Mouse (Mus musculus): Measurements from ENCODE around the gene Pias3. TPM values are rescaled to one million over a fixed set of nuclear protein-coding genes. Genes with fewer than 3 reads are reported as not detected.
"Not testable (repeated sequence)": the region's sequence is repeated elsewhere in the genome, so short reads cannot be mapped to it uniquely, and the experiment has no call there.

Gene Pias3
- polyA plus RNA-seq, 1 experiment = 45.8 TPM

DNA sequence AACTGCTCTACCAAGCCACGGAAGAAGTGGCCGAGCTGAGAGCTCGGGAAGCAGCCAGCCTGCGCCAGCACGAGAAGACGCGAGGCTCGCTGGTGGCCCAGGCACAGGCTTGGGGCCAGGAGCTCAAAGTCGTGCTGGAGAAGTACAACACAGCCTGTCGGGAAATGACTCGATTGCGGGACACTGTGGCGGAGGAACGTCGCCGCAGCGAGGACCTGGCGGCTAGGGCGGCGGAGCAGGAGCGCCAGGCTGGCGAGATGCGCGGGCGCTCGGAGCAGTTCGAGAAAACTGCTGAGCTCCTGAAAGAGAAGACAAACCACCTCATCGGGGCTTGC, 11.4 kb upstream of the Pias3 start:
- no peak for DNase-seq (ENCODE audit: low spot score)

DNA sequence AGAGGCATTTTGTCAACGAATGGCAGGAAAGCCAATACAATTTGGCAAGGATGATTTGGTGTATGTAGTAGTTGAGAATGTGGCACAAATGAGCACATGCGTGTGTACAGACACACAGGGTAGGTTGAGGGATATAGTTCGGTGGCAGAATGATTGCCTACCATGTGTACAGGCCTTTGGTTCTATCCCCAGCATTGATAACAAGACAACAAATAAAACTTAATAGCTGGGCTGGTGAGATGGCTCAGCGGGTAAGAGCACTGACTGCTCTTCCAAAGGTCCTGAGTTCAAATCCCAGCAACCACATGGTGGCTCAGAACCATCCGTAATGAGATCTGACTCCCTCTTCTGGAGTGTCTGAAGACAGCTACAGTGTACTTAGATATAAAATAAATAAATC, 10.1 kb upstream of the Pias3 start:
- not testable (repeated sequence) for DNase-seq (ENCODE audit: low spot score)

DNA sequence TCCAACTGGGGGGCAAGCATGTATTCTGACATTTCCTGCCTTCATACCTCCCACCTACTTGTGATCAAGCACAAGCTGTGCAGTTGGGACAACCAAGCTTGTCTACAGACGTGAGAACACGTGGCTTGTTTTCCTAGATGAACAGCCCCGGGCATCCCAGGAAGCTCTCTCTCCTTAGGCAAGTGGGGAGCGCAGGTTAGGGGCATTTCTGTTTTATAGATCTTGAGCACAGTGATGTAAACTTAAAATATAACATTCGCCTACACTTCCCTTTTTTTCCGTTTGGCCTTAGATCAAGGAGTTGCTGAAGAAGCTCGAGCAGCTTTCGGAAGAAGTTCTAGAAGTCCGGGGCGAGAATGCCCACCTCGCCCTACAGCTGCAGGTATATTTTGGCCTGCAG, 7.3 kb upstream of the Pias3 start:
- DNase-seq (ENCODE audit: low spot score) = no peak

DNA sequence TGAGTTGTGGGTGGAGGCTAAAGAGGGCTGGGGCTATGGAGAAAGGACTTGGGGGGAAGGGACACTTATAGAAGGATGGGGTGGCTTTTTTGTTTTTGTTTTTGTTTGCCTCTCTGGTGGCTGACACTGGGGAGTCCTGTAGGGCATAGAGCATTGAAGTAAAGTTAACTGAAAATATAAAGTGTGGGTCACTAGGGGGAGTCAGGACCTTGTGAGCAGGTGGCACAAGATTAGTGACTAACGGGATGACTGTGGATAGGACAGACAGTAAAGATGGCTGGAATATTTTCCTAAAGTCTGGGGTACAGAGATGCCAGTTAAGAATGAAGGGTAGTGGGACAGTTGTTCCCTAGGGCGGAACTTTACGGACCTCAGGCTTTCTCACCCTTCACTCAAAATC, 5.9 kb upstream of the Pias3 start:
- no peak for DNase-seq (ENCODE audit: low spot score)

GRCm38 (mm10) chr3:96692506-96692905, 3.7 kb upstream of the Pias3 start:
- DNase-seq (ENCODE audit: low spot score) = no peak

DNA sequence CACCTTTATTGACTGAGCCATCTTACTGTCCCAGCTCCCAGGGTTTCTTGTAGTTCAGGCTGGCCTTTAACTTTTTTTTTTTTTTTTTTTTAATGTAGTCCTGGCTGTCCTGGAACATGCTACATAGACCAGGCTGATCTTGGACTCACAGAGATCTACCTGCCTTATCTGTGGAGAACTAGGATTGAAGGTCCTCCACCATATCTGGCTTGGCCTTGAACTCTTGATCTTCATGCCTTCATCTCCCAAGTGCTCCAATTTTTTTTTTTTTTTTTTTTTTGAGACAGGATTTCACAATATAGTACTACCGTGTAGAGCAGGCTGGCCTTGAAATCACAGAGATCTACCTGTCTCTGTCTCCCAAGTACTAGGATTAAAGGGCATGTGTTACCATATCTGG, 2.6 kb upstream of the Pias3 start:
- no peak for DNase-seq (ENCODE audit: low spot score)

DNA sequence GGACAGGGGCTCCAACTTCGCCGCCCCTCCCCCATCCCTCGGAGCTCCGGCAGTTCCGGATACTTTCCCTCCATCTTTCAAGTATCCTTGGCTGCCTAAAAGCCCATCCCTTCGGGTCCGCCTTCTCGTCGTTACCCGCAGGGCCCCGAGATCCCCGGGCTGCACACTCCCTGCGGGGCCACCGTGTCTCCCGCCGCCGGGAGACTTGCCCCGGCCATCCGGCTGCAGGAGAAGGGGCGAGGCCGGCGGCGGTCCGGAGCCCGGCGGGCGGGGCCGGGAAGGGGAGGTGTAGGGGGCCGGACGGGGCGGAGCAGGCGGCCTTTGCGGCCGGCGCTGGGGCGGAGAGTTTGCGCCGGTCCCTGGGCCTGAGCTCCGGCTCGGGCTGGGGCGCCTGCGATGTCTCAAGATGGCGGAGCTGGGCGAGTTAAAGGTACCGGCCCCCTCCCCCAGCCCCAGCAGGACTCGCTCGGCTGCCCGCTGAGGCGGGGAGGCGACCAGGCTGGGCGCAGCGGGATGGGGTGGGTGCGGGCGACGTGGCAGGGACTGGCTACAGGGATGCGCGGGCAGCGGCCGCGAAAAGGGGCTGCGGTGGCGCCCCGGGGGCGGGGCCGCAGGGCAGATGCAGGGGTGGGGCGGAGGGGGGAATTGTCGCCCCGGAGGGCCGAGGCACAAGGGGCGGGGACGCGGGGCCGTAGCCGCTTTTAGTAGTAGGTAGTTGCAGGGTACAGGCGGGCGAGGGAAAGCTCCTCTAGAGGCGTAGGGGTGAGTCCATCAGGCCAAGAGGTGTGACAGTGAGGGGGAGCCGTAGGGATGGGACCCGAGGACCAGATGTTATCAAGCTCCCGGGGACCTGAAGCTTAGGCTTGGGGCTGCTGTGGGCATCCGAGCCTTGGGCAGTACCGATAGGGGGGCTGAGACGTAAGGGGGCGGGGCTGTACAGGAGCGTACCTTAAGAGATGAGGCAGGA, 865 bp downstream of the Pias3 start:
- DNase-seq (ENCODE audit: low spot score) = peak; percentile 93

DNA sequence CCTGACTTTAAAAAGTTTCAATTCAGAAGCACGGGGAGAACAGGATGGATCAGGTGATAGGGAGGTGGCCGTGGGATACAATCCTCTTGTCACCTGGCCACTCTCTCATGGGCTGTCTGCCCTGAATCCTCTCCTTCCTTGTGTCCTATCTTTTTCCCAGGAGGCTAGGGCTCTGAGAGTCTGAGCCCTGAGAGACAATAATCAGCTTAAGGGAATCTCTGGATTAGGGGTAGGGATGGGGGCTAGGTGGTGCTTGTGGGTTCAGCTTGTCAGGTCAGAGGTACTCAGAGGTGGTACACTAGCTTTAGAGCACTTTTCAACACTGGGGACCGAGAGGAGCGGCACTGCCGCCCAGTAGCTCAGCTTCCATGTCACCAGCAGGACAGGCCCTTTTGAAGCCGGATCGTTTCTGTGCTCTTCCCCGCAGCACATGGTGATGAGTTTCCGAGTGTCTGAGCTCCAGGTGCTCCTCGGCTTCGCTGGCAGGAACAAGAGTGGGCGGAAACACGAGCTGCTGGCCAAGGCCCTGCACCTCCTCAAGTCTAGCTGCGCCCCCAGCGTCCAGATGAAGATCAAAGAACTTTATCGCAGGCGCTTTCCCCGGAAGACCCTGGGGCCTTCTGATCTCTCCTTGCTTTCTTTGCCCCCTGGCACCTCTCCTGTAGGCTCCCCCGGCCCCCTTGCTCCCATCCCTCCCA, 3.0 kb downstream of the Pias3 start:
- no peak for DNase-seq (ENCODE audit: low spot score)

- no peak for DNase-seq (ENCODE audit: low spot score)
These were observed 4.2 kb downstream of the Pias3 start for GRCm38 (mm10) chr3:96700376-96700775.

- DNase-seq (ENCODE audit: low spot score) = no peak
These were observed 4.8 kb downstream of the Pias3 start for GRCm38 (mm10) chr3:96701003-96701402.

GRCm38 (mm10) chr3:96704778-96705177, 8.6 kb downstream of the Pias3 start:
- peak; percentile 32 for DNase-seq (ENCODE audit: low spot score)

DNA sequence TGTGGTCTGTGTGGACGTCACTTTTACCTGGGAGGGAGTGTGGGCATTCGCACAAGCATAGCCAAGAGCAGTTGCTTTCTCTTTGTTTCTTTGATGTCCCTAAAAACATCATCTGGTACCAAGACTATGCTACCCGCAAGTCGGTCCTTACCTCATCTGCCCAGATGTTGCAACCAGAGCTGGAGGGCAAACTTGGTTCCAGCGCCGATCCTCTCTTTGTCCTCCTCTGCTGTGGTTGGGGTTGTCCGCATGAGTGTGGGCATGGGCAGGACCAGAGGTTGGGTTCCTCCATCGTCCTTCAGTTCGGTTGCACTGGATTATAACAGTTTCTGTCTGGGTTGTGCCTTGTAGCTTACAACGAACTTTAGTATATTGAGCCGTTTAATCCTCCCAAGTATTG, 10.0 kb downstream of the Pias3 start:
- no peak for DNase-seq (ENCODE audit: low spot score)

DNA sequence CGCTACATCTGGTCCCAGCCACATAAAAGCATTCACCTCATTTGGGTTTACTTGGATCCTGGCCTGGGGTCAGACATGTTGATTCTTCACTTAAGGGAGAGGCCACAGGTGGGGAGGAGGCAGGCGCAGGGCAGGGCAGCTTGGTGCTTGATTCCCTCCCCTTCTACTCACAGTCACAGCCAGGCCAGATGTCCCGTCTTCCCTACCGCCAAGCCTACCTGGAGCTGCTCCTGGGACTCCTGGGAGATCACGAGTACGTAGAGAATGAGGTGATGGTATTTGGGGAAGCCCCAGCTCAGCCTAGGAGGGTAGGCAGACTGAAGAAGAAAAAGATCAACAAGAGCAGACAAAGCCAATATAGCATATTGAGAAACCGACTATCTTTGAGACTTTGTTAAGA, 10.8 kb downstream of the Pias3 start:
- no peak for DNase-seq (ENCODE audit: low spot score)

DNA sequence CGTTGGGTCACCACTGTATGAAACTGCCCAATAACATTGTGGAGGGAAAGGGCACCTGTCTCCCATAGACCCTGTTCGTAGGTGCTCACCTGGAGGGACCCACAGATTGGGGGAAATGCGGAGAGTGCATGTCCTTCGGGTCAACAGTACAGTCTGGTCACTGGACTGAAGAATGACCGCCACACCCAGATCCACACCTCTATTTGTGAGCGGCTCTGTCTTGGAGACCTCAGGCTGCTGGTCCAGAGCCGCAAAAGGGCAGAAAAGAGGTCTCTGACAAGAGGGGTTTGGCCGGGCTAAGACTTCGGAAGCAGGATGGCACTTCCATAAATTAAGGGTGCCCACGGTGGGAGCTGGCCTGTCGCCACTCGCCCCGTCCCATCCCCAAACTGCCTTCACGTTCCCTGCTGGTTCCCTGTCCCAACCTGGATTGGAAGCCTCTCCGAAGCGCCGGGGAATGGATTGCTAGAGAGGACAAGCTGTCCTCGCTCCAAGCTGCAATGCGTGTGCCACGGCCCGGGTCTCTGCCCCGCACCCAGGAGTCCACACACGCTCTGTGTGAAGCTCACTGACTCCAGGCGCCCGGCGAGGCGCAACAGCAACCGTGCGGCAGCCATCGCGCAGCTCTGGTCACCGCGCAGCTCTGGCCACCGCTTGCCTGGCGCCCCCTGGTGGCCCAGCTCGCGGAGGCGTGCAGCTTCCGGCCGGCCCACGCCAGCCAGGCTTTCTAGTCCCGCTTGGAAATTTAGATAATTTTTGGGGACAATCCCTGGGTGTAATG, 11.9 kb downstream of the Pias3 start, which contains the start of gene Nudt17:
Nudt17 (minus strand) TSS at position 660 of the 781 bp plus-strand sequence.
- peak; percentile 76 for DNase-seq (ENCODE audit: low spot score)

DNA sequence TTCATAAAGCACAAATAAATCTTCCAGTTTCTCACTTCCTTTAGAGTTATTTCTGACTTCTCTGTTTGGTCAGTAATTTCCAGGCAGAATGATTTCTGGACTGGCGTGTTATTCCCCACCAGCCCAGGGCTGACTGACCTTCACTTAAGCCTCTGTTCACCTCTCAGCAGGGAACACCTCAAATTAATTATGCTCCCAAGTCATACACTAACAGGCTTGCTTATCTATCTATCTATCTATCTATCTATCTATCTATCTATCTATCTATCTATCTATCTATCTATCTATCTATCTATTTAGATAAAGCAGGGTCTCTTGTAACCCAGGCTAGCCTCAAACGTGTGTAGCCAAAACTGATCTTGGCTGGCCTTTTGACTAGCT, 12.5 kb downstream of the Pias3 start:
- no peak for DNase-seq (ENCODE audit: low spot score)

GRCm38 (mm10) chr3:96714286-96714685, 18.1 kb downstream of the Pias3 start:
- DNase-seq (ENCODE audit: low spot score) = no peak

- DNase-seq (ENCODE audit: low spot score) = no peak
These were observed 19.7 kb downstream of the Pias3 start for GRCm38 (mm10) chr3:96715854-96716253.

DNA sequence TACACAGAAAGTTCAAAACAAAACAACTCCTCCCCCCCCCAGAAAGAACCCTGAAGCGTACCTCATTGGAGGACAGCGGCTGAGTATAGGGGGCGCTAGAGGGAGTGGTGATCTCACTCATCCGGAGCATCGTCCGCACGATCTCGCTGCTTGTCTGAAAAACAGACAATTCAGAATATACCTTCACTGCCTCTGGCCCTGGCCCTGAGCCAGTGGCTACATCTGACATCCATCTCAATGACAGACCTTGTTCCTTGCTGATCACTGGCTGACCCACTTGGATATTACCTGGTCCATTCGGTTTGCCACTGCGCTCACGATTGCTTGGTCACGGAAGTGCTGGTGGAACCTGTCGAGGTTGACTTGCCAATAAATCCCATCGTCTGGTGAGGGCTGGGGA, 23.0 kb downstream of the Pias3 start:
- DNase-seq (ENCODE audit: low spot score) = no peak

GRCm38 (mm10) chr3:96727343-96727827, 31.2 kb downstream of the Pias3 start, which contains the start of the genes Polr3c and Rnf115:
Gene Polr3c (minus strand): TSS chr3:96727628.
Gene Rnf115 (plus strand): TSS chr3:96727664.
- peak; percentile 98 for DNase-seq (ENCODE audit: low spot score)

GRCm38 (mm10) chr3:96727828-96728633, 31.8 kb downstream of the Pias3 start:
- no peak for DNase-seq (ENCODE audit: low spot score)
